Mouse (Mus musculus) forebrain, embryonic 12.5 days (tissue): ENCODE measurements around the gene Majin. TPM values are rescaled to one million over a fixed set of nuclear protein-coding genes. Genes with fewer than 3 reads are reported as not detected.

ENCODE experiments used
- ATAC-seq: fragments of 200-750 bp; cut with Nextera tagmentation; 2 replicates; pipeline ENCODE4 v1.8.0; 2017; ENCODE audit warnings: moderate TSS enrichment; ENCODE audit not compliant: low FRiP score
- H3K27ac ChIP-seq: fragments of 300-500 bp; sonication (generic); 2 replicates; pipeline ENCODE4 v1.5.1; 2016; ENCODE audit warnings: mild to moderate bottlenecking
- H3K27me3 ChIP-seq: fragments of 300-500 bp; sonication (generic); 2 replicates; pipeline ENCODE4 v1.6.1; 2016; ENCODE audit warnings: mild to moderate bottlenecking
- H3K36me3 ChIP-seq: fragments of 300-500 bp; sonication (generic); replicated peaks from 2 replicates; pipeline ENCODE4 v1.6.1; 2016; ENCODE audit warnings: mild to moderate bottlenecking
- H3K4me1 ChIP-seq: fragments of 300-500 bp; sonication (generic); 2 replicates; pipeline ENCODE4 v1.6.1; 2016
- H3K4me2 ChIP-seq: fragments of 300-500 bp; sonication (generic); 2 replicates; pipeline ENCODE4 v1.6.1; 2016; ENCODE audit warnings: mild to moderate bottlenecking, moderate library complexity
- H3K4me3 ChIP-seq: fragments of 300-500 bp; sonication (generic); replicated peaks from 2 replicates; pipeline ENCODE4 v1.5.1; 2016; ENCODE audit warnings: mild to moderate bottlenecking
- H3K9ac ChIP-seq: fragments of 300-500 bp; sonication (generic); 2 replicates; pipeline ENCODE4 v1.6.1; 2016; ENCODE audit warnings: mild to moderate bottlenecking
- H3K9me3 ChIP-seq: fragments of 300-500 bp; sonication (generic); 2 replicates; pipeline ENCODE4 v1.6.1; 2016
- WGBS: fragments of 180-500 bp; shearing (Covaris S2); methylation state at CpG from one replicate; pipeline ENCODE4 v1.1.7; 2016; 5-methylcytosine and 5-hydroxymethylcytosine counted together
- microRNA counts: library from miRNA; unstranded; fragments of <30 nt; microRNA quantifications from one replicate; lab custom pipeline; 2017
- microRNA-seq: library from miRNA; unstranded; fragments of <30 nt; microRNA quantifications from one replicate; pipeline ENCODE4, GENCODE M21; 2017
- polyA plus RNA-seq: library from polyadenylated mRNA; unstranded; fragments of >200 nt; fragmentation: Nextera tagmentation; extraction: Ambion mirVana; gene quantifications from 2 replicates; pipeline ENCODE4 v1.2.1, GENCODE M21; 2016

The Majin gene
- polyA plus RNA-seq, 1 experiment from 2014 or later = not detected

DNA sequence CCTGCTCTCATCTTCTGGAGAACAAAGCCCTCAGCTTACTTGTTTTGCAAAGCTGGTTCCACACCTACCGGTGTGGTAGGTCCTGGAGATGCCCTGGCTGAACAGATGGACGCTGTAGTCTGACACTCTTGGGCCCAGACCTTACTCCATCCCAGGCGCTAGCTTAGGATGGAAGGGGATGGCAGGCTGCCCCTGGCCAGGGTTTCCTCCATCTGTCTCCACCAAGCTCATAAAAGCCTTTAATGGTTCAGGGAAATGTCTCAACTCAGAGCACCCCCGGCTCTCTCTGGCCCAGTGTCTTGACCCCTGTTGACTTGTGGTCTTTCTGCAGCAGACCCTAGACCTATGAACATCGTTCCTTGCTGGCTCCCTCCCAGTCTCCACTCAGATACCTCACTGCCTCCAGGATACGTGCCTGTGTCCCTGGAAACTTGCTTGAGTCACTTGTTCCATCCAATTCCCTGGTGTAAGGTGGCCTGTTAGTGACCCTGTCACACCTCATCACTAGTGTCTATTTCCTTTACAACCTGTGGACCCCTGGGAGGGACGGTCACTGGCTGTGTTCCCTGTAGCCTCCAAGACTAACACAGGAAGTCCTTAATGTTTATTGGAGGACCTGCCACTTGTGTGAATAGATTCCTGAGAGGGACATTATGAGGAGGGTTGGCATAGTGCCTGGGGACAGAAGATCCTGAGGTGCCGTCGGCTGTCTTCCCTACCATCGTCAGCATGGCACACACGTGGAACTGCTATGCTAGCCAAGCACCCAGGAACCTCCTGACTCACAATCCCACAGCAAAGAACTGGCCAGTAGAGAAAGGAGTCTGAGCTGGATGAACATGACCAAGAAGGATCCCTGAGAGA is 83.3 kb downstream of the Majin start:
- no peak overlapping the region for H3K4me2 ChIP-seq
- no peaks in the 10 kb centered on the region for H3K36me3 ChIP-seq
- no peak for ATAC-seq
- peaks cover 15% of the 10 kb centered on the region; the same call in 1 of the 2 replicates for H3K27me3 ChIP-seq
- H3K9ac ChIP-seq = no peak overlapping the region
- H3K4me3 ChIP-seq = no peak overlapping the region
- no peak overlapping the region for H3K27ac ChIP-seq
- H3K4me1 ChIP-seq = peaks cover 5% of the 10 kb centered on the region
- no peaks in the 10 kb centered on the region for H3K9me3 ChIP-seq
- 74% methylated on average over 11 of the region's 11 CpGs for WGBS

GRCm38 (mm10) chr19:6268170-6268528 is 84.0 kb downstream of the Majin start:
- Histone ChIP-seq H3K4me3 (no peak overlapping the region), H3K27me3 (peaks cover 15% of the 10 kb centered on the region; the same call in 1 of the 2 replicates), H3K9me3 (no peaks in the 10 kb centered on the region), H3K36me3 (no peaks in the 10 kb centered on the region), H3K9ac (no peak overlapping the region), H3K4me1 (peaks cover 5% of the 10 kb centered on the region), H3K27ac (no peak overlapping the region), H3K4me2 (no peak overlapping the region)
- peak; percentile 83 for ATAC-seq
- 20% methylated on average over 8 of the region's 8 CpGs for WGBS

GRCm38 (mm10) chr19:6268670-6269132 is 84.5 kb downstream of the Majin start:
- Histone ChIP-seq H3K36me3 (no peaks in the 10 kb centered on the region), H3K27me3 (peaks cover 15% of the 10 kb centered on the region; the same call in 1 of the 2 replicates), H3K9me3 (no peaks in the 10 kb centered on the region), H3K9ac (no peak overlapping the region), H3K4me1 (peaks cover 5% of the 10 kb centered on the region), H3K4me3 (no peak overlapping the region), H3K27ac (no peak overlapping the region), H3K4me2 (no peak overlapping the region)
- no peak for ATAC-seq
- 87% methylated on average over 7 of the region's 7 CpGs for WGBS

- 87% methylated on average over 8 of the region's 8 CpGs for WGBS
- peaks cover 15% of the 10 kb centered on the region; the same call in 1 of the 2 replicates for H3K27me3 ChIP-seq
- peaks cover 5% of the 10 kb centered on the region for H3K4me1 ChIP-seq
- H3K36me3 ChIP-seq = no peaks in the 10 kb centered on the region
- no peak overlapping the region for H3K9ac ChIP-seq
- no peak overlapping the region for H3K27ac ChIP-seq
- ATAC-seq = no peak
- no peaks in the 10 kb centered on the region for H3K9me3 ChIP-seq
- H3K4me2 ChIP-seq = no peak overlapping the region
- no peak overlapping the region for H3K4me3 ChIP-seq
These were observed 85.7 kb downstream of the Majin start for GRCm38 (mm10) chr19:6269798-6270475.

DNA sequence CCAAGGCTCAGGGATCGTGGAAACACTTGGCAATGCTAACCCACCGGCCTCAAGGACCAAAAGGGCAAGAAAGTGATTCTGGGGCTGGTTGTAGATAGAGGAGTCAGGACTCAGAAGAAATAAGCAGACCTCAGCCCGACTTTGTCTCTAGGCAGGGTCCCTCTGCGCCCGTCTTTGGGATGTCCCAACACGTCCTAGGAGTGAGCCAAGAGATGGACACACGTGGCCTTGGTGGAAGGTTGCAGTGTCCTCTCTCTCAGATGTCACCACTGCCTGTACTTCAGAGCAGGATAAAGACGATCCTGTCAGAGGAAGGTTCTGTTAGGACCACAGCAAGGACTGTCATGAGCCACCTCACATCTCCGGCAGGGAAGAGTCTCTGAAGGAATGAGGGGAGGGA is 86.5 kb downstream of the Majin start:
- no peak for ATAC-seq
- peaks cover 12% of the 10 kb centered on the region for H3K4me1 ChIP-seq
- peaks cover 15% of the 10 kb centered on the region; the same call in 1 of the 2 replicates for H3K27me3 ChIP-seq
- H3K36me3 ChIP-seq = no peaks in the 10 kb centered on the region
- H3K4me2 ChIP-seq = no peak overlapping the region
- no peaks in the 10 kb centered on the region for H3K9me3 ChIP-seq
- 67% methylated on average over 9 of the region's 9 CpGs for WGBS
- H3K27ac ChIP-seq = no peak overlapping the region
- H3K9ac ChIP-seq = no peak overlapping the region
- no peak overlapping the region for H3K4me3 ChIP-seq

DNA sequence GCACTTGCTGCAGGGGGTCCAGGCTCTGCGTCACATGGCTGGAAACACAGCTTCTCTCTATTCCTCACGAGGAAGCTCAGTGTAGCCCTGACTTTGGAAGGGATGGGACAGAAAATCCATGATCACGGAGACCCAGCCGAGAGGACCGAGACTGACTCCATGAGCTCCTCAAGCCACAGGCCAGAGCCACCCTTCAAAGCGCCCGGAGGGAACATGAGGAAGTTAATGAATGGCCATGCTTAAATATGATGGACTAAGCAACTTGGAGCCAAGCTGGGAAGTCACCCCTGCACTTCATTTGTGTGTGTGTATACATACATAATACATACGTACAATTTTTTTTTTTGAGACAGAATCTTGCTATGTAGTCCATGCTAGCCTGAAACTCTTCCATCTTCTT is 87.0 kb downstream of the Majin start:
- H3K27ac ChIP-seq = no peak overlapping the region
- H3K27me3 ChIP-seq = peaks cover 15% of the 10 kb centered on the region; the same call in 1 of the 2 replicates
- peaks cover 17% of the 10 kb centered on the region for H3K4me1 ChIP-seq
- H3K9ac ChIP-seq = no peak overlapping the region
- no peak for ATAC-seq
- no peak overlapping the region for H3K4me3 ChIP-seq
- no peaks in the 10 kb centered on the region for H3K9me3 ChIP-seq
- no peaks in the 10 kb centered on the region for H3K36me3 ChIP-seq
- WGBS = 33% methylated on average over 8 of the region's 8 CpGs
- H3K4me2 ChIP-seq = no peak overlapping the region

GRCm38 (mm10) chr19:6272053-6272452 is 87.9 kb downstream of the Majin start:
- H3K9me3 ChIP-seq = no peaks in the 10 kb centered on the region
- ATAC-seq = no peak
- no peak overlapping the region for H3K4me3 ChIP-seq
- H3K9ac ChIP-seq = no peak overlapping the region
- 72% methylated on average over 7 of the region's 7 CpGs for WGBS
- no peak overlapping the region for H3K27ac ChIP-seq
- H3K36me3 ChIP-seq = no peaks in the 10 kb centered on the region
- peaks cover 17% of the 10 kb centered on the region for H3K4me1 ChIP-seq
- H3K4me2 ChIP-seq = no peak overlapping the region
- peaks cover 13% of the 10 kb centered on the region; the same call in 1 of the 2 replicates for H3K27me3 ChIP-seq

- H3K27me3 ChIP-seq = peaks cover 6% of the 10 kb centered on the region; the same call in 1 of the 2 replicates
- no peak overlapping the region for H3K4me3 ChIP-seq
- WGBS = 89% methylated on average over 4 of the region's 4 CpGs
- no peak overlapping the region for H3K27ac ChIP-seq
- no peak overlapping the region for H3K4me2 ChIP-seq
- H3K36me3 ChIP-seq = no peaks in the 10 kb centered on the region
- no peak for ATAC-seq
- H3K9me3 ChIP-seq = no peaks in the 10 kb centered on the region
- peaks cover 20% of the 10 kb centered on the region for H3K4me1 ChIP-seq
- no peak overlapping the region for H3K9ac ChIP-seq
These were observed 88.5 kb downstream of the Majin start for GRCm38 (mm10) chr19:6272738-6273137.

- WGBS = 83% methylated on average over 4 of the region's 4 CpGs
- ATAC-seq = no peak
These were observed 89.4 kb downstream of the Majin start for GRCm38 (mm10) chr19:6273592-6273991.

More at GRCm38 (mm10) chr19:6273592-6273991, 89.4 kb downstream of the Majin start:
- Histone ChIP-seq H3K9ac (no peak overlapping the region), H3K4me1 (peaks cover 28% of the 10 kb centered on the region), H3K4me2 (no peak overlapping the region), H3K27ac (no peak overlapping the region), H3K4me3 (no peak overlapping the region), H3K36me3 (no peaks in the 10 kb centered on the region), H3K27me3 (peaks cover 6% of the 10 kb centered on the region; the same call in 1 of the 2 replicates), H3K9me3 (no peaks in the 10 kb centered on the region)

MicroRNA genes within 50 kb of the gene (microRNA counts, 519-probe panel; counts per million panel counts)
- not detected for microRNA mmu-miR-192 (lab: Ali Mortazavi, UCI)

Small RNAs within 50 kb of the gene (microRNA-seq; reads per million reads assigned to microRNA genes)
- 97.8 reads per million, percentile 48 among the genes with 10 or more reads in this experiment for gene Mir192
- gene Mir194-2 = 85.9 reads per million, percentile 47 among the genes with 10 or more reads in this experiment

Other genes with a start within 250 kb of the Majin start
- gene Pola2, start 220.2 kb upstream of the Majin start, polyA plus RNA-seq = 76.8 and 80.4 TPM in 2 replicates
- gene Slc22a20, start 198.2 kb upstream of the Majin start, polyA plus RNA-seq = not detected in 2 replicates
- 2.0 and 3.2 TPM in 2 replicates for gene Capn1, start 168.5 kb upstream of the Majin start, polyA plus RNA-seq
- gene Syvn1, start 137.8 kb upstream of the Majin start, polyA plus RNA-seq = 26.4 and 31.3 TPM in 2 replicates
- 74.7 and 76.7 TPM in 2 replicates for gene Mrpl49, start 126.6 kb upstream of the Majin start, polyA plus RNA-seq
- gene Fau, start 126.5 kb upstream of the Majin start, polyA plus RNA-seq = 652 and 668 TPM in 2 replicates
- 30.8 and 35.4 TPM in 2 replicates for gene Znhit2, start 123.2 kb upstream of the Majin start, polyA plus RNA-seq
- 31.7 and 32.8 TPM in 2 replicates for gene Tm7sf2, start 116.0 kb upstream of the Majin start, polyA plus RNA-seq
- gene Vps51, start 107.2 kb upstream of the Majin start, polyA plus RNA-seq = 66.0 and 70.8 TPM in 2 replicates
- gene Tmem262, start 104.4 kb upstream of the Majin start, polyA plus RNA-seq = not detected in 2 replicates
- gene Gm28374, start 102.1 kb upstream of the Majin start, polyA plus RNA-seq = 2.0 and 2.4 TPM in 2 replicates
- 66.1 and 74.9 TPM in 2 replicates for gene Zfpl1, start 99.4 kb upstream of the Majin start, polyA plus RNA-seq
- gene Cdca5, start 99.4 kb upstream of the Majin start, polyA plus RNA-seq = 54.5 and 57.4 TPM in 2 replicates
- gene AC131692.1, start 90.0 kb upstream of the Majin start, polyA plus RNA-seq = 0.42 and 0.62 TPM in 2 replicates
- gene Naaladl1, start 78.6 kb upstream of the Majin start, polyA plus RNA-seq = 0.81 and 1.2 TPM in 2 replicates
- gene Sac3d1, start 65.7 kb upstream of the Majin start, polyA plus RNA-seq = 55.2 and 56.6 TPM in 2 replicates
- gene Snx15, start 56.1 kb upstream of the Majin start, polyA plus RNA-seq = 24.6 and 26.0 TPM in 2 replicates
- not detected in 2 replicates for gene Batf2, start 43.4 kb upstream of the Majin start, polyA plus RNA-seq
- 77.4 and 80.5 TPM in 2 replicates for gene Arl2, start 42.8 kb upstream of the Majin start, polyA plus RNA-seq
- 0.70 and 0.91 TPM in 2 replicates for gene Gpha2, start 42.0 kb downstream of the Majin start, polyA plus RNA-seq
- gene Ppp2r5b, start 51.5 kb downstream of the Majin start, polyA plus RNA-seq = 51.8 and 52.4 TPM in 2 replicates
- 12.0 and 14.2 TPM in 2 replicates for gene Atg2a, start 57.3 kb downstream of the Majin start, polyA plus RNA-seq
- 86.6 and 89.0 TPM in 2 replicates for gene Ehd1, start 92.3 kb downstream of the Majin start, polyA plus RNA-seq
- 0.36 and 0.38 TPM in 2 replicates for gene Cdc42bpg, start 122.1 kb downstream of the Majin start, polyA plus RNA-seq
- 97.1 and 107 TPM in 2 replicates for gene Men1, start 150.6 kb downstream of the Majin start, polyA plus RNA-seq
- gene Map4k2, start 156.7 kb downstream of the Majin start, polyA plus RNA-seq = 14.4 and 15.1 TPM in 2 replicates
- 204 and 221 TPM in 2 replicates for gene Sf1, start 179.3 kb downstream of the Majin start, polyA plus RNA-seq
- 0.78 and 1.5 TPM in 2 replicates for gene Pygm, start 200.0 kb downstream of the Majin start, polyA plus RNA-seq
- gene Rasgrp2, start 215.0 kb downstream of the Majin start, polyA plus RNA-seq = 13.1 and 15.1 TPM in 2 replicates
- 17.1 and 17.6 TPM in 2 replicates for gene Nrxn2, start 234.3 kb downstream of the Majin start, polyA plus RNA-seq